Mouse (Mus musculus) G1E-ER4 (cell line): ENCODE results near the gene Arhgap31. TPM values are rescaled to one million over a fixed set of nuclear protein-coding genes. Genes with fewer than 3 reads are reported as not detected.

Source experiments
- GATA1 ChIP-seq: IDR thresholded peaks from one replicate; pipeline ENCODE4 v1.8.0; 2012; ENCODE audit warnings: low read length, inconsistent platforms
- polyA plus RNA-seq: library from polyadenylated mRNA; stranded (reverse); fragments of >175 nt; gene quantifications from 2 replicates; pipeline ENCODE4 v1.2.3, GENCODE M21; 2012

The Arhgap31 gene
- polyA plus RNA-seq, 1 experiment, result 0.06 TPM

GRCm38 (mm10) chr16:38563516-38563915 lies 149.6 kb downstream of the Arhgap31 start:
- no peak for TF ChIP-seq GATA1

- no peak for TF ChIP-seq GATA1
Measured at GRCm38 (mm10) chr16:38562968-38563327, 150.1 kb downstream of the Arhgap31 start.

DNA sequence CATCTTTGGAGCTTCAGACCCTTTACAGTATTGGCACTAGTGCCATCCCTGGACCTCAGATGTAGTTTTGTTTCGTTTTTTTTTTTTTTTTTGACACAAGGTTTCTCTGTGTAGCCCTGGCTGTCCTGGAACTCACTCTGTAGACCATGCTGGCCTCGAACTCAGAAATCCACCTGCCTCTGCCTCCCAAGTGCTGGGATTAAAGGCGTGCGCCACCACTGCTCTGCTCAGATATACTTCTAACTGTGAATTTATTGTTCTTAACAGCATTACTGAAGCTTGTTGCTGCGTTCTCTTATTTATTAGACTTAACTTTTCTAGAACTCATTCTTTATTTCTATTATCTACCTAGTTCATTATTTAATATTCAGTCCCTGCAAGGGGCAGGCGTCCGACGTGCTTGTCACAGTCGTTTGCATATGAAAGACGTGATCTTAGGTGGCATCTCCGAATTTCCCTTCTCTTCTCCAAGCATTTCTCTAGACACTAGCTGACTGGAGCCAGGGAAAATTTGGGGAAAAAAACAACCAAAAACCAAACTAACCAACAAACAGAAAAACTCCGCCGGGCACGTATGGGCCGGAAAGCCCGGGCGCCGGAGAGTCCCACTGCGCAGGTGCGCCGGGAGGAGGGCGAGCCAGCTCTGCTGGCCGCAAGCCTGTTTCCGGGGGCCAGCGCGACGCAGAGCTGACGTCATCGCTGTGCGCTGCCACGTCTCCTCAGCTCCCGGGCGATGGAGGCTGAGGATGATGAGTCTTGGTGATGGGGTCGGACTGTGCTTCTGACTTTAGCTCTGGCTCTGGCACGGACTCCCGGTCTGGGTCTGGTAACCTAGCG lies 150.7 kb downstream of the Arhgap31 start:
- TF ChIP-seq GATA1, result no peak

DNA sequence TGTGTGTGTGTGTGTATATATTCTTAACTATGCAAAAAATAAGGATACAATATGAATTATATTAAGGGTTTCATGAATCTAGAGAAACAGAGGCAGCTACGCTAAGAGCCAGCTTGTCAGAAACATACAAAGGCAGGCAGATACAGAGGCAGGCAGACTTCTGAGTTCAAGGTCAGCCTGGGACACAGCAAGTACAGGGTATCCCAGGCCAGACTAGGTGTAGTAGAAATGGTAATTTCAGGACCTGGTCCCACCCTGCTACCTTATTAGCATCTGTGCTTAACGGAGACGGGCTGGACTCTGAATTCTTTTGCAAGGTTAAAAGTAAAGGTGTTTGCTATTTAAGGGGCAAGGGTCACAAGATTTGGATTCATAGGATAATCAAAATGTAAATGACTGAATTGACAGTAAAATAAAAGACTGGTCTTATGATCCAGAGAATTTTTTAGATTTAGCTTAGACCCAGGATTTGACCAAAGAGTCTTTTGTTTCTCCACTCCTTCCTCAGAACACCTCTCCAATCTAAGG lies 154.8 kb downstream of the Arhgap31 start, which contains the start of gene Tmem39a:
Gene Tmem39a, plus strand, starts transcription at position 478 of the 528 bp plus-strand sequence.
- no peak for TF ChIP-seq GATA1

DNA sequence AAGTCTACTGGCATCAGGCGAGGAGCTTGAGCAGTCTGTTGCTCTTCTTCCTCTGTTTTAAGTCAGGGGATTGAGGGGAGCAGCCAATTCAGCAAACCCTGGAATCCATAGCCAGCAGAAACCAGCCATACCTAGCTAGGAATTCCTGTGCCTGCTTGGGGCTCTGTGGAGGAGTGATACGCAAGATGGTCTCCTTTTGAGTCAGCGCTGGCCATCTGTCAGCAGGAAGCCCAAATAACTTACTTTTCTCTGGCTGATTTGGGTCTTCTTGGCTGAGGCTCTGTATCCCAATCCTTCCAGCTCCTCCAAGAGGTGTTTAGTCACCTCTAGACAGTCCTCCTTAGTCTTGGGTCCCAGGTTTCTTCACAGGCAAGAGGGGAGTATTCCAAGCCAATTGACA lies 157.1 kb downstream of the Arhgap31 start:
- TF ChIP-seq GATA1, result no peak

- TF ChIP-seq GATA1, result no peak
Measured at GRCm38 (mm10) chr16:38549479-38550396, 163.3 kb downstream of the Arhgap31 start, which contains the start of gene Poglut1. Gene Poglut1 (minus strand): TSS chr16:38550258.

Other genes with a start within 250 kb of the Arhgap31 start
- gene Timmdc1, start 190.6 kb downstream of the Arhgap31 start, polyA plus RNA-seq, result 30.1 and 38.6 TPM in 2 replicates
- 6.9 and 7.6 TPM in 2 replicates for gene Poglut1, start 163.0 kb downstream of the Arhgap31 start, polyA plus RNA-seq
- gene Tmem39a, start 154.6 kb downstream of the Arhgap31 start, polyA plus RNA-seq, result 15.4 and 16.0 TPM in 2 replicates
- not detected in 2 replicates for gene B4galt4, start 29.0 kb upstream of the Arhgap31 start, polyA plus RNA-seq
- not detected in 2 replicates for gene Upk1b, start 87.1 kb upstream of the Arhgap31 start, polyA plus RNA-seq
- gene 4930435E12Rik, start 115.5 kb upstream of the Arhgap31 start, polyA plus RNA-seq, result not detected in 2 replicates
- 0.01 TPM in 1 of 2 replicates, not detected in the other for gene Igsf11, start 179.4 kb upstream of the Arhgap31 start, polyA plus RNA-seq